Mouse (Mus musculus) testis, postnatal 14 days (tissue): Measurements from ENCODE around the gene Clstn1.

Experiments used
- DNase-seq: peaks from one replicate; pipeline ENCODE4 v3.0.0; 2021; ENCODE audit warnings: low spot score

The Clstn1 gene

DNA sequence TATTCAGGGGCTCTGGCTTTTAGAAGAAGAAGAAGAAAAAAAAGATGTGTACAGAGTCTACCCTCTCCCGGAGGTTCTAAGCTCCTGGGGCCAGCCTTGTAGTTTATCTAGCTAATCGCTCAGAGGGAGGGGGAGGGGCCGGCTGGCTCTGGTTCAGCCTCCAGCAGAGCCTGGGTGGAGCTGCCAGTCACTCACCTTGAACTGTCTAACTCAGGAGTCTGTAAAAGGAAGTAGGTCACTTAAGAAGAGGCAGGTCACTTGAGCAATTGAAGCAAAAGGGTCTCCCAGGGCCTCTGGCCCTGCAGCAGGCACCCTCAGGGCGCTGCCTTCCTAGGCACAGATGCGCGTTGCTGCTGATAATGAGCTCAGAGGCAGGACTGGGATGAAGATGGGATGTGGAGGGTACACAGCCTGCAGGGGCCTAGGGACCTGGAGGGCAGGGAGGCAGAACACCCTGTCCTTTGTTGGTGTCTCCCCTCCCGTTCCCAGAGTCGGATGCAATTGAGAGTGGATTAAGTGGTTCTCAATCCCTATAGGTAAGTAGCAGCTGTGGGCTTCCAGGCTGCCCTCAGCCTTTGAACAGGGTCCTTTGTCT lies 18.7 kb upstream of the Clstn1 start:
- DNase-seq, result no peak

GRCm38 (mm10) chr4:149568622-149569021 lies 17.6 kb upstream of the Clstn1 start:
- DNase-seq, result no peak

- no peak for DNase-seq
Observed at GRCm38 (mm10) chr4:149569781-149570497, 16.3 kb upstream of the Clstn1 start.

DNA sequence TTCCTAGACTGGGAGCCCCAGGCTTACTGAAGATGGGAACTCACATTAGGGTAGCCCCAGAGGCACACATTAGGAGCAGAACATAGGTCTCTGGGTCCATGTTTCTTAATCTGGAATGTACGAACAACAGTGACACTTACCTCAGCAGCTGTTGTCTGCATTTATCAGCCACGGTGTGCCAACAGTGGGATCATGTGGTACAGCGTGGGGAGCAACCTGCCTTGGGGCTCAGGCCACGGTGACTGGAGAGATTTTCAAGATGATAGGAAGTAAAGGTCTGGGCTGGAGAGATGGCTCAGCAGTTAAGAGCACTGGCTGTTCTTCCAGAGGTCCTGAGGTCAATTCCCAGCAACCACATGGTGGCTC lies 15.8 kb upstream of the Clstn1 start:
- DNase-seq, result no peak

- no peak for DNase-seq
Observed at GRCm38 (mm10) chr4:149571209-149571608, 15.1 kb upstream of the Clstn1 start.

DNA sequence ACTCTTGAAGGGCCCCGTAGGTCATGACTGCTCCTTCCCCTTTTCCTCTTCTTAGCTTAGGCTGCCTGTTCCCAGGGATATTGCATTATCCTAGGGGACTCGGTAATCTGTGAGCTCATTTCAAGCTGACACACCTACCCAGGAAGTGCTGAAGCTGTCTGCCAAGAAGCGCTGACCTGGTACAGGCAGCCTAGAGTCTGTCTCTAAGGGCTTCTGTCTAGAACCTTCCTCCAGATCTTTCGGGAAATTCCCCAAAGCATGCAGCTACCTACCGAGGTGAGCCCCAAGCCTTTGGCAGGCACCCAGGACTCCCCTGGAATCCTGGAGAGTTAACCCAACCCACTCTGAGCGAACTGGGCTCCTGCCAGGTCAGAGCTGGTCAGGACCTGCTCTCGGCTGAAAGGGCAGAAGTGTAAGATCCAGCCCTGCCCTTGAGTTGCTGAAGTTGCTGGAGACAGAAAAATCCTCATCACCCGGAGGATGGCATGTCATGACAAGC lies 14.6 kb upstream of the Clstn1 start:
- no peak for DNase-seq

- no peak for DNase-seq
Observed at GRCm38 (mm10) chr4:149572446-149572845, 13.8 kb upstream of the Clstn1 start.

DNA sequence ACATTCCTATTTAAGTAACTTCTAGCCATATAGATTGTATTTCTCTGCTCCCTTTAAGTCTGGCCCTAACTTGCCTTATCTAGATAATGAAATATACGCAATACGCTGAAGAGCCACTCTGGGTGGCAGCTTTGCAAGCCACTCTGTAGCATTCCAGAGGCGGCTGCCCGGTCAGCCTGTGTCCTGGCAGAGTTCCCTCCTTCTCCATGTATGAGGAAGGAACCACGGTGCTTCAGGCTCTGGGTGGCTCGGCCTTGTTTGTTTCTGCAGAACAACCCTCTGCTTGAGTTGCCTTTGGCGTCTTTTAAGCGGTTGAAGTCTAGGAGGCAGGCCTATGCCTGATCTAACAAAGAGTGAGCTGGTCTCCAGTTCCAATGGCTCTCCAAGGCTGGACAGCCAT lies 13.4 kb upstream of the Clstn1 start:
- no peak for DNase-seq

GRCm38 (mm10) chr4:149574391-149574821 lies 11.9 kb upstream of the Clstn1 start:
- DNase-seq, result no peak

GRCm38 (mm10) chr4:149576061-149576460 lies 10.2 kb upstream of the Clstn1 start:
- no peak for DNase-seq

GRCm38 (mm10) chr4:149576993-149577548 lies 9.2 kb upstream of the Clstn1 start:
- DNase-seq, result no peak

- no peak for DNase-seq
Observed at GRCm38 (mm10) chr4:149578085-149578681, 8.1 kb upstream of the Clstn1 start.

DNA sequence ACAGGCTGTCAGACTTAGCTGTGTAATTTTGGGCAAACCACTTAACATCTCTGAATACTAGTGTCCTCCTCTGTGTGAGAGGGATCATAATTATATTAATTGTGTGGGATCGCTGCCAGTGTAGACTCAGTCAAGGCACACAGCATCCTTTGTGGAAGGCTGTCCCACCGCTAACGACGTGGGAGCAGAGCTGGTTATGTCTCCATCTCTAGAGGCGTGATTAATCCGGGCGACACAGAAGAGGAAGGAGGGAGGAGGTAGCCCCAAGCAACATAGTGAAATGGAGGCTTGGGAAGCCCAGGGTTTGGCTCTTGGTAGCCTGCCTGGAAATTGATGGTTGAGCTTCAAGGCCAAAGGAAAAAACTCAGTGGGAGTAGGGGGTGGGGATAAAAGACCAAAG lies 7.4 kb upstream of the Clstn1 start:
- DNase-seq, result no peak

DNA sequence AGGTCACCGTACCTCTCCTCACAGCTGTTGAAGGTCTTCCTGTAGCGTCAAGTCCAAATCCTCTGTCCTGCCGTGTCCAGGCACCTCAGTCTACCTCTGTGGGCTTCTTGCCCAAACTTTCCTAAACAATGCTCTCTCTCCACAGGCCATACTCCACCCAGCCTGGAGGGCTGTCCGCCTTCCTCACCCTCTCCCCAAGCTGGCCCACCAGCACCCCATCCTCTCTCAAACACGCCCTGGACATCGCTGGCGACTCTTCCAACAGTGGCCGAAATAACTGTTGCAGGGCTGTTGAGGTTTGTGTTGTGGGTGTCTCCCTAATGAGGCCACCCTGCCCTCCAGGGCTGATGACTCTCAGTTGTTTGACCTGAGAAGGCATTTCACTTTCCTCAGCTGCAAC lies 1.0 kb upstream of the Clstn1 start:
- no peak for DNase-seq

DNA sequence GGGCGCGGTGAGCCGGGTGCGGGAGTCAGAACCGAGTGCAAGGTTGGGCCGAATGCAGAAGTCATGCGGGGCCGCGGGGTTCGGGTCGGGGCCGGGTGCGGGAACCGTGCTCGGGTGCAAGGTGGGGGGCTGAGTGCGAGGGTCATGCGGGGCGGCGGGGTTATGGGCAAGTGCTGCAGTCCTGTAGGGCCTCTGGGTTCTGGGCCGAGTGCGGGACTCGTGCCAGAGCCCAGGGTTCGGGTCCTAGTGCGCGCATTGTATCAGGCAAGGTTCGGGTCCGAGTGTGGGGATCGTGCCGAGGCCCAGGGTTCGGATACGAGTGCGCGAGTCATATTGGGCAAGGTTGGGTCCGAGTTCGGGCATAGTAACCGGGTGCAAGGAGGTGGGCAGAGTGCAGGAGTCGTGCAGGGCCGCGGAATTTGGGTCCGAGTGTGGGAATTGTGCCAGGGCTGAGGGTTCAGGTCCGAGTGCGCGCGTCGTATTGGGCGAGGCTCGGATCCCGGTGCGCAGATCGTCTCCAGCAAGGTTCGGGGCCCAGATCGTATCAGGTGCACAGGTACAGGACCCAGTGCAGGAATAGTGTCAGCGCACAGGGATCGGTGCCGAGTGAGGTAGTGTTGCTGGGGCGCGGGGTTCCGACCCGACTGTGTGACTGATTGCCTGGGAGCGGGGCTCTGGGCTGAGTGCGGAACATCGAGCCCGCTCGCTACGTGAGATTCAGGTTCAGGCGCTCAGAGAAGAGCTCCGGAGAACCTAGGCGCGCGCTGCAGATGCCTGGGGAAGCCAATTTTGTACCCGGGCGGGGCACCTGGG lies 721 bp downstream of the Clstn1 start:
- DNase-seq, result no peak

GRCm38 (mm10) chr4:149587596-149588168 lies 1.4 kb downstream of the Clstn1 start:
- no peak for DNase-seq

GRCm38 (mm10) chr4:149590200-149590599 lies 3.9 kb downstream of the Clstn1 start:
- DNase-seq, result no peak

DNA sequence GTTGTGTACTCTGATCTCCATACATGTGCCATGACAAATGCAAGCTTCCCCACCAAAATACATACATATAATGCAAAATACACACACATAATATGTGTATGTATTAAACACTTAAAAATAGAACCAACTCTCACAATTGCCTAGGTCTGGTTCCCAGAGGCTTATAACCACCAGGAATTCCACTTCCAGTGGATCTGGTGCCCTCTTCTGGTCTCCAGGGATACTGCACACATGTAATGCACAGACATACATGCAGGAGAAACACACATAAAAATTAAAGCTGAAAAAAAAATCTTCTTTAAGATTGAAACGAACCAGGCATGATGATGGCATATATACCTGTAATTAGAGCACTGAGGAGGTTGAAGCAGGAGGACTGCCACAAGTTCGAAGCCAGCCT lies 5.2 kb downstream of the Clstn1 start:
- DNase-seq, result no peak

DNA sequence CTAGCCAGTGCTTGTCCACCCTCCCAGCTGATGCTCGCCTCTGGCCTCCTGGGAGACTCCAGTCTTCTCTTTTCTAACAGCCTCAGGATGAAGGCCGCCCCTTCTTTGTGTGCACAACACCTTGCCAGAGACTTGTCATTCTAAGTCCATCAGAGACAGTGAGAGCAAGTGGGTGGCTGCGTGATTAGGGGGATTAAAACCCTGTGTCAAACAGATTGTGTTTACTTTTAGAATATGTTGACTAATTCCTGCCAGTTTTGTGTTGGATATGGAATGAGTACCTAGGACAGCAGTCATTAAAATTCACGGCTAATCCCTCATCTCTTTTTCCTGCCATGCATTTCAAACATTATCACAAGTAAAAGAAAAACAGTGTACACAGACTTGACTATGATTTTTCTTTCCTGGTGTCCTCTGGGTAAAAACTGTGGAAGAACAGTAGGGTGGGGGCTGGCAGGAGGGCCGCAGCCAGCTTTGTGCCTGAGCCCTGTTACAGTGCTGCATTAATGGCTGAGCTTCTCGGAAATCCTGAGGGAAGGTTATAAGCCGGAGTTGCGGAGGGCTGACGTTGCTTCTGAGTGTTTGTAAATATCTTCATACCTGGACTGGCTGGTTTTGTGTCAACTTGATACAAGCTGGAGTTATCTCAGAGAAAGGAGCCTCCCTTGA lies 8.8 kb downstream of the Clstn1 start:
- DNase-seq, result no peak

- DNase-seq, result no peak
Observed at GRCm38 (mm10) chr4:149597641-149598208, 11.5 kb downstream of the Clstn1 start.

GRCm38 (mm10) chr4:149599549-149599948 lies 13.3 kb downstream of the Clstn1 start:
- no peak for DNase-seq
